Mouse (Mus musculus) erythroid progenitor cell, adult 5-6 weeks (primary cell): ENCODE data around the gene Dusp6. TPM values are rescaled to one million over a fixed set of nuclear protein-coding genes. Genes with fewer than 3 reads are reported as not detected.

Experiments used
- ATAC-seq: replicated peaks from 2 replicates; pipeline ENCODE4 v1.8.0; 2016; ENCODE audit warnings: moderate number of reproducible peaks, mild to moderate bottlenecking, moderate TSS enrichment, inconsistent platforms; ENCODE audit not compliant: poor library complexity, low FRiP score, severe bottlenecking
- total RNA-seq, 2 experiments: library from RNA; stranded (forward) in 1 of 2; stranded (reverse) in 1 of 2; fragments of 150-400 nt in 1 of 2; fragments of 186-747, 209-891 nt in 1 of 2; gene quantifications; 2 replicates each; pipeline versions ENCODE4 v1.2.3 to v1.2.4; 2015 to 2017; ENCODE audit warnings: low replicate concordance in 2 of 2

The Dusp6 gene
- total RNA-seq, 2 experiments from 2014 or later, result 5.5 to 8.4 TPM

DNA sequence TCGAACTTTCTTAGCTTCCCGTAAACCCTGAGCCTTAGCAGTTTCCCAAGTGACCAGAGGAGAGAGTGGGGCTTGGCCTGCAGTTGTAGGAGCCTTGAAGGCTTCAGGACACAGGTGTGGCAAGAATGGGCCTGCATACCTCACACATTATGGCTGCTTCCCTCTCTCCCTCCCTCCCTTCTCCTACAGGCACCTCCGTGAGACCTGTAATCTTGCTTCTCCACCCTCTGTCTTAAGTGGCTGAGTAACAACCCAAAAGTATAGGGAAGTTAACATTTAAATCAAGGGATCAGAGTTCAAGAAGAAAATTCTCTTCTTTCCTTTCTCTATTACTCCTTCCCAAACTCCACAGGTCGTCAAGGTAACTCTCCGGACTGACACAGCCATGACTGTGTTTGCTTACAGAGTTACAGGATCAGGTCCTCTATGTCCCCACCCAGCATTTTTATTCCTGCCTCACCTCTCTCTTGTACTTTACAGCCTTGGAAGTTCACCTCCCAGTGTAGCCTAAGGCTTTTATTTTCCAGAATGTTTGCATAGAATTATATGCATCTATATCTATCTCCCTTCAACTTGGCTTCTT is 19.0 kb upstream of the Dusp6 start:
- no peak for ATAC-seq

DNA sequence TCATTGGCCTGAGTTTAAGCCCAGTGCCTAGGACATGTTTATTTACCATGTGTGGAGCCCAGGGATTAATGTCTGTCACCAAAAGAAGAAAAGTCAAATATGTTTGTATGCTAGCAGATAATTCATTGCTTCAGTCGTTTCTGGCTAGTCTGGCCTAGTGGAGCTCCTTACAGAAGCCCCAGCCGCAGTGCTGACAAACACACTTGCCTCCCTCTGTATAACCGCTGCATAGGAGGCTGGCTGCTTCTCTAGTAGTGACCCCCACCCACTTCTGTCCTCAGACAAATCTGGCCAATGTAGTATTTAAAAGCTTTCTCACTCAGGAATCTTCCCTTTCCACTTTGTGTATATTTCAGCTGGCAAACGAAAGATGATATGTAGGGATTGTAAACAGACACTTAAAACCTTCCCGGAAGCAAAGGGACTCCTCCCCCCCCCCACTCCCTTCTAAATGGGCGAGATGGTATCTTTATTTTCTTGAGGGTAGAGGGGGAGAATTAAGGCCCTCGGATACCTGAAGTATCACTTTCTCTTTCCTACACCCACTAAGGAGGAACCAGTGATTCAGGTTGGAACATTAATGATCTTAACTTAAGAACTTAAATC is 18.3 kb upstream of the Dusp6 start:
- no peak for ATAC-seq

DNA sequence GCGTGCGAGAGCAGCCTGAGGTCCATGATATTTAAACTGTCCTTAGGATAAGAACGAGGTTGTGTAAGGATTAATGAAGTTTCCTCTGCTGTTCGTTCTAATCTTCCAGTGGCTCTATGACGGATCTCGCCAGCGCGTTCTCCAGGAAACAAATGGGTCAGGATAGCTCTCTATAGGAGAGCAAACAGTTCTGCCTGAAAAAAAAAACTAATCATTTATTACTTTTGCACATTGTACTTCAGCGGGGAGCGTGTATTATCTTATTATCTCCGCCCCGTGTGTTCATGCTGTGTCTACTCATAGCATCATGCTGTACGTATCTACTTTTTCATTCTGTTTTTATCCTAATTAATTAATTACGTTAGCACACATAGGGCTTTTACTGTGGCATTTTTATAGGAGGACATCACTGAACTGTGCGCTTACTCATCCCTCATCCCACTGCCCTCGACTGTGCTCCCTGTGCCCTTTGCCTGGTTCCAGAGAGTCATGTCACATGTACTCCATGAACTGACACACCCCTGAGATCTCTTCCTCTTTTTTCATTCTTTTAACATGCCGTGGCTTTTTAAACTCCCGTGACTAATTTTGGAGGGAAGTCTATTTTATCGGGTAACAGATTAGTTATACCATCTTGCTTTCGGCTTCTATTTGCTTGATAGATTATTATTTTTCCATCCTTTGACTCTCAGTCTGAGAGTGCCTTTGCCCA is 16.1 kb upstream of the Dusp6 start:
- ATAC-seq, result no peak

DNA sequence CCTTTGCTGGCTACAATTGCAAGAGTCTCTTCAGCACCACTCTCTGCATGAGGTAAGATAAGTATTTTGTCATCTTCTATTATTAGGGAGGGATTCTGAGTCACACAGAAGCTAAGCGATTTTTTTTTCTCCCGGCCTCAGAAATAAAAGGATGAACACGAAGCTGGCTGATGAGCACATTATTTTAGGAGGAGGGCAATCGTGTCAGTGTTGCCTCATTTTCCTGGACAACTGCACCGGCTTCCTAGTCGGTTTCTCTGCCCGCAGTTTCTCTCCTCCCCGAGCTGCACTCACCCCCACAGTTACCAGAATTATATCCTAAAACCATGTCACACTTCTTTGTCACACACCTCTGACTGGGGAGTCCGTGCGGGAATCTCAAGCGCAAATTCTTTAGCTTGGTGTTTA is 12.2 kb upstream of the Dusp6 start:
- ATAC-seq, result no peak

DNA sequence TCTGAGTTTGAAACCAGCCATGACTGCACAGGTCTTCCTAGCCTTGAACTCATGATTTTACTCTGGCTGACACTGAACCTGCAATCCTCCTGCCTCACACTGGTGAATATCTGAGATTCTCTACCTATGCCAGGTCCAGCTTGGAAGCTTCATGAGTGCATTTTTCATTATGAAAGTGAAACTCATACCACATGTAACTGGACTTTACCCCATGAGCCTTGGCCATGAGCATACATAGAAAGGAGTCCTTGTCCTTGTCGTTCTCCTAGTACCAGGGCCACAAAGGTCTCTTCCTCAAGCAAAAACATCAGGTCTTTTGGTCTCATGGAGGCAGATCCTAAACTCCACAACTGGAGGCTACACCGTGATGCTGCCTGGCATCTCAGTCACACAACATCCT is 9.6 kb upstream of the Dusp6 start:
- ATAC-seq, result no peak

DNA sequence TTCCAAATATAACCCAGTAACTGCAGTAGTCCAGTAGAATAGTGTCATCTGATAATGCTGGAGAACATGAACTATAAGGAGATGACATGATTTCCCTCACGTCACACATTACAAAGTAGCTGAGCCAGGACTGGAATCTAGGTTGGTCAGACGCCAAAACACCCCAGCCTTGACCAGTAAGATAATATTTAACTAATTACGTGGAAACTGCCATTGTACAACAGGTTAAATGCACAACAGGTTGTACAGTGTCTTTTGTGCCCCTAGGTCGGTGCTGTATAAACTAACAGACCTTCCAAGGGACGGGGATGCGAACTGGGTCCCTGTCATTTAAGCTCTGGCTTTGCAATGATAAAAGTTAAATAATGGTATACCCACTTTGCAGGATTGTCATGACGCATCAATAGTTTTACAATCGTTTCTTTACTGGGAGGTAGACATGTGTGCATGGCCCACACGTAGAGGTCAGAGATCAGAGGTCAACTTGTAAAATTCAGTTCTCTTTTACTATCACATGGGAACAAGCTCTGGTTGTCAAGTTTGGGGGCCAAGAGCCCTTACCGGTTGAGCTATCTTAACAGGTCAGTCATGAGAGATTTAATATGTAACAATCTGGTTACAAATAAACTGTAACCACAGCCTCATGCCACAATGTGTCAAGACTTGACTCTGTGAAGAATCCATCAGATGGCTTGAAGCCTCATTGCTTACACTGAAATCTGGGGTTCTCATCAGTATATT is 7.0 kb upstream of the Dusp6 start:
- ATAC-seq, result no peak

DNA sequence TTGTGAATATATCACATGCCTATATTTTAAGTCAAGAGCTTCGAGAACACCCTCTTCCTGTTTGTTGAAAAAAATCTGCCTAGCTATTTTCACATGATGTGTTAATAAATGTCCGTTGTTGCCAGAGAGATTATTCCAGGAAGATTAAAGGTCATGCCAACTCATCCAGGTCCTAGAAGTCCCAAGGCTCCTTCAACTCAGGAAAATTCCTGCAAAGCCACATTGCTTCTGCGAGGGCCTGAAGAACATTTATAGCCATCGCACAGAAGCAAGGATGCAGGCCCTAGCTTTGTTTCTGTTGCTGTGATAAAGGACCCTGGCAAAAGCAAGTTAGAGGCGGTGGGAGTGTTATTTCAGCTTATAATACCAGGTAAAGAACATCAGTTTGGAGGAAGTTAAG is 5.5 kb upstream of the Dusp6 start:
- no peak for ATAC-seq

DNA sequence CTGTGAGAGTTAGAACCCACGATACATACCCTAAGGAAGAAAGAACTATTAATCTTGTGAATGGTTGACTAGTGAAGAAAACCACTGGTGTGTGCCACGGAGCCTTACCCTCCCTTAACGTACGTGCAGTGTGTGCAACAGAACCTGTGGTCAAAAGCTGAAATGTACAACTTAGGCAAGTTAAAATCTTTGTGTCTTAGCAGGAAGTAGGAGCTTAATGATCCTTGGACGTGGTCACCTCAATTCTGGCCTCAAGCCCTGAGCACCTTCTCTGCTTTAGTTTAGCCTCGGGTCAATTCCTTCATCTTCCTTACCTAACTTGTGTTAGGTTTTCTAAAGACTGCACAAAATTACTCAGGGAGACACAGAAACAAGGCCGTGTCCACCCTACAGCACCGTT is 3.2 kb upstream of the Dusp6 start:
- ATAC-seq, result no peak

DNA sequence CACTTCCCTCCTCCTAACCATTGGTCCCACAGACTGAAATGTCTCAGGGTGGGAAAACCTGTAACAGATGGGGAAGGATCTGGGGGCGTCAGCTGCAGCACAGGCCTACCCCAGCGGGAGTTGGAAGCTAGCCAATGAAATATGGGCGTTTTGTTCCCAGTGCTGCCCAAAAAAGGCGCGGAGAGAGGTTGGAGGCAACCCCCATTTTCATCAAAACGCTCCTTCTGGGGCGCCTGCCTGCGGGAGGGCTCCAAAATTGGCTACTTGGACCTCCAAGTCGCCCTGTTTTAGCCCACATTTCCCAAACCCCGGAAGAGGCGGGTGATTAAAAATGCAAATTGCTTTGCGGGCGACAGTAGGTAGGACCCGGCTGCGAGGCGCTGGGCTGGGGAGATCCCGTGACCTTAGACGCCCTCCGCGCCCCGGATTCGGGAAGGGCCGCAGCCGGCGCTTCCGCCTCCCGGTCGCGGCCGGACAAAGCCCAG is 1.8 kb upstream of the Dusp6 start:
- ATAC-seq, result no peak

DNA sequence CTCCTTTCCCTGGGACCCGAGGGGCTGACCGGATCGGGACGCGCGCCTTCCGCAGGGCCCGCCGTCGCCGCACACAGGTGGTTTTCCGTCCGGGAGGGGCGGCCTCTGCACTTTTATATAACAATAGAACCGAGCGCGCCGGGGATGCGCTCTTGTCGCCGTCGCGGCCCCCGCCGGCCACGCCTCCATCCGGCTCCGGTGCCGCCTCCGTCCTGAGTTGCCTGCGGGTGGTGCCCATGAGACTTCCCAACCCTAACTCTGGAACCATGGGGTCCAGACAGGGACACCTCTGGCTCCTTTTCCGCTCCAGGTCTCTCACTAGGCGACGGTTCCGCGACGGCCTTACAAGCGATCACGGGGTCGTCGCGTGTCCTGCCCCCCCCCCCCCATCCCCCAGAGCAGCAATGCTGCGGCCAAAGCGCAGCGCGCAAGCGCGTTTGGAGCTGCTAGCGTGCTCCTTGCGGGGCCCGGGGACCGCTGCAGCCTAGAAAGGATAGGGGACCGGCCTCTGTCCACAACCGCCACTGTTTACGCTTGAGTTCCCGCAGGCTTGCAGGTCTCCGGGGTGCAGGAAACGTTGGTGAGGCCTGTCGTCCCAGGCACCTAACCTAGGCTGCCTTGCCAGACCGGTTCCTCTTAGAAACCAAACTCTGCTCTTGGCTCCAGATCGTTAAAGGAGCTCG is 1.3 kb upstream of the Dusp6 start:
- ATAC-seq, result no peak

DNA sequence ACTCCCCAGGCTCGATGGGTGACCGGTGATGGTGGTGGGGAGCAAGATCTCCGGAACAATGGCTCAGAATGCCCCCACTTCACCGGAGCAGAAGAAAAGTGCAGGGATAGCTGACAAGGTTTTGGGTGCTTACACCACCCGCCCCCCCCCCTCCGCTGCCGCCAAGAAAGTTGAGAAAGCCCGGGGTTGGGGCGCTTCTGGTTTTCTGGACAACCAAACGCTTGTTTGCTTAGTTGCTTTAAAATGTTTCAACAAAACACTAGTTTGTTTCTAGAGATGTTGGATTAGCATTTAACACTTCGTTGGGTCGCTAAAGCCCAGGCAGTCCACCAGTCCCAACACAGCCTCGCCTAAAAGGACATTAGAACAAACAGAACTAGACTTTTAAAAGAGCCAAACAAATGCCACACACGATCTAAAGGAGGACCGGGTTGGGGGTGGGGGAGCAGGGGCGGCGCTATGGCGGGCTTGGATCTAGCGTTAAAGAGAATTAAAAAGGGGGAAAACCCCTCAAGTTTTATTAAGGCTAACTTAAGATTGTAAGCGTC is 638 bp upstream of the Dusp6 start:
- ATAC-seq, result no peak

DNA sequence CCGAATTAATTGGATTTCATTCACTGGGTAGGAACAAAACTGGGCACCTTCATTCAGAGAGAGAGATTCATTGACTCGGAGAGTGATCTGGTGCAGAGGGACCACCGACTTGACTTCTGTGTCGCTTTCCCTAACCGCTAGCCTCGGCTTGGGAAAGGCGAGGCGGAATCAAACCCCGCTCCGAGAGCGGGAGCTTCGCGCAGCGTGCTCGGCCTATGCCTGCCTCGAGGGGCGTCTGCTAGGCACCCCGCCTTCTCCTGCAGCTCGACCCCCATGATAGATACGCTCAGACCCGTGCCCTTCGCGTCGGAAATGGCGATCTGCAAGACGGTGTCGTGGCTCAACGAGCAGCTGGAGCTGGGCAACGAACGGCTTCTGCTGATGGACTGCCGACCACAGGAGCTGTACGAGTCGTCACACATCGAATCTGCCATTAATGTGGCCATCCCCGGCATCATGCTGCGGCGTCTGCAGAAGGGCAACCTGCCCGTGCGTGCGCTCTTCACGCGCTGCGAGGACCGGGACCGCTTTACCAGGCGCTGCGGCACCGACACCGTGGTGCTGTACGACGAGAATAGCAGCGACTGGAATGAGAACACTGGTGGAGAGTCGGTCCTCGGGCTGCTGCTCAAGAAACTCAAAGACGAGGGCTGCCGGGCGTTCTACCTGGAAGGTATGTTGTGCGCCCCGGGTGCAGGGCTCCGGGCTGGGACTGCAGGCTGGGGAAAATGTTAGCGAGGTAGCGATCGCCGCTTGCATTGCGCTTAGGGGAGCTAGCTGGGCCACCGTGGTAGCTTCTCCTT is 589 bp downstream of the Dusp6 start:
- ATAC-seq, result no peak

DNA sequence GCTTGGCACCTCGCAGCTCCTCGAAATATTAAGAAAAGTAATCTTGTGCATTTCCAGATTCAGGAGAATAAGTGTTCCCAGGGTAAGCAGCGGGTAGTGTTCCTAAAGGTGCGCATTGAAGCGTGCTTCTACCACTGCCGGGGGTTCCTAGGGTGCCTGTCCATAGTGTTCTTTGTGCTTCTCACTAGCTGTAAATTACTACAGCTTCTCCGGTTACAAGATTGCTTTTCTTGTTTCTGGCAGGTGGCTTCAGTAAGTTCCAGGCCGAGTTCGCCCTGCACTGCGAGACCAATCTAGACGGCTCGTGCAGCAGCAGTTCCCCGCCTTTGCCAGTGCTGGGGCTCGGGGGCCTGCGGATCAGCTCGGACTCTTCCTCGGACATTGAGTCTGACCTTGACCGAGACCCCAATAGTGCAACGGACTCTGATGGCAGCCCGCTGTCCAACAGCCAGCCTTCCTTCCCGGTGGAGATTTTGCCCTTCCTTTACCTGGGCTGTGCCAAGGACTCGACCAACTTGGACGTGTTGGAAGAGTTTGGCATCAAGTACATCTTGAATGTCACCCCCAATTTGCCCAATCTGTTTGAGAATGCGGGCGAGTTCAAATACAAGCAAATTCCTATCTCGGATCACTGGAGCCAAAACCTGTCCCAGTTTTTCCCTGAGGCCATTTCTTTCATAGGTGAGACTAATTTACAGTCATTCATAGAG is 1.4 kb downstream of the Dusp6 start:
- no peak for ATAC-seq

DNA sequence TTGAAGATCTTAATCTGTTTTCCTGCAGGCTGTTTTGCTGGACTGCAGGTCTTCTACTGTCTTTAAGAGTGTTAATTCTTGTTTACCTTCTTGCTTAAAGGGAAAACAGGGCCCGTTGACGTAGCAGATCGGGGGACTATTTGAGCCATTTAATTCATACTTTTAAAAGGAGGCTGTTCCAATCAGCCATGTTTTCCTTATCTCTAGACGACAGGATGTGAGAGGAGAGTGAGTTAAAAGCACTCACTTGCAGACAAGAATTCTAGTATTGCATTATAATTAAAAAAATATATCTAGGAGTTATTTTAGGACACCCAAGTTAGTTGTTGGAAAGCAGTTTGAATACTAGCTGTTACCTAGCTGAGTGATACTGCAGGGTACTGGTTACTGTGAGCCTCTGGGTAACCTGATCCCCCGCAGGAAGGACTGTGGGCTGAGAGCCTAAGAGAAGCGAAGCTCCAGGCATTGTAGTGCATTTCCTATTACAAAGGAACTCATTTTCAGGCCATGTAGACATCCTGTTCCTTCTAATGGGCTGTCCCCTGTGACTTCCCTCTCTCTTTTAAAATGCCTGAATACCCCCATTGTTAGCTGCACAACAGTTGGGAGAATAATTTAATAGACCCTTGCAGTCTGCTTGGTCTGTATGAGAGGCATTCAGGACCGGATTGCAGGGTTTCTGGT is 2.1 kb downstream of the Dusp6 start:
- ATAC-seq, result no peak

DNA sequence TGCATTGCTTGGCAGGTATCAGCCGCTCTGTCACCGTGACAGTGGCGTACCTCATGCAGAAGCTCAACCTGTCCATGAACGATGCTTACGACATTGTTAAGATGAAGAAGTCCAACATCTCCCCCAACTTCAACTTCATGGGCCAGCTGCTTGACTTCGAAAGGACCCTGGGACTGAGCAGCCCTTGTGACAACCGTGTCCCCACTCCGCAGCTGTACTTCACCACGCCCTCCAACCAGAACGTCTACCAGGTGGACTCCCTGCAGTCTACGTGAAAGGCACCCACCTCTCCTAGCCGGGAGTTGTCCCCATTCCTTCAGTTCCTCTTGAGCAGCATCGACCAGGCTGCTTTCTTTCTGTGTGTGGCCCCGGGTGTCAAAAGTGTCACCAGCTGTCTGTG is 3.0 kb downstream of the Dusp6 start:
- no peak for ATAC-seq

DNA sequence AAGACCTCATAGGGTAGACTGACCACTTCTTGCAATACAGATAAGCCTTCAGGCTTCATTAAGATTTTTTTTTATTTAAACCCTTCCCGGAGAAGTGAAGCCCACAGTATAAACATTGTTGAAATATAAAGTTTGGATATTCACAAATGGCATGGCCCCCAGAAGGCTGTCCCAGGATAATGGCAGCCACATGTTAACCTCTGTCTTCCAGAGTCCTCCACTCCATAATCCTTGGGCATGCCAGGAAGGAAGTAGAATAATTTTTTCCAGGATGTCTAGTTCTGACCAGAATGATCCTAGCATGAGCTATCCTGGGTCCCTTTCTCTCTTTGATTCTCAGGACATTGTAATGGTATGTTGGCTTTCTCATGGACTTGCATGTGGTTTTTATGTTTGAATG is 4.6 kb downstream of the Dusp6 start:
- ATAC-seq, result no peak

DNA sequence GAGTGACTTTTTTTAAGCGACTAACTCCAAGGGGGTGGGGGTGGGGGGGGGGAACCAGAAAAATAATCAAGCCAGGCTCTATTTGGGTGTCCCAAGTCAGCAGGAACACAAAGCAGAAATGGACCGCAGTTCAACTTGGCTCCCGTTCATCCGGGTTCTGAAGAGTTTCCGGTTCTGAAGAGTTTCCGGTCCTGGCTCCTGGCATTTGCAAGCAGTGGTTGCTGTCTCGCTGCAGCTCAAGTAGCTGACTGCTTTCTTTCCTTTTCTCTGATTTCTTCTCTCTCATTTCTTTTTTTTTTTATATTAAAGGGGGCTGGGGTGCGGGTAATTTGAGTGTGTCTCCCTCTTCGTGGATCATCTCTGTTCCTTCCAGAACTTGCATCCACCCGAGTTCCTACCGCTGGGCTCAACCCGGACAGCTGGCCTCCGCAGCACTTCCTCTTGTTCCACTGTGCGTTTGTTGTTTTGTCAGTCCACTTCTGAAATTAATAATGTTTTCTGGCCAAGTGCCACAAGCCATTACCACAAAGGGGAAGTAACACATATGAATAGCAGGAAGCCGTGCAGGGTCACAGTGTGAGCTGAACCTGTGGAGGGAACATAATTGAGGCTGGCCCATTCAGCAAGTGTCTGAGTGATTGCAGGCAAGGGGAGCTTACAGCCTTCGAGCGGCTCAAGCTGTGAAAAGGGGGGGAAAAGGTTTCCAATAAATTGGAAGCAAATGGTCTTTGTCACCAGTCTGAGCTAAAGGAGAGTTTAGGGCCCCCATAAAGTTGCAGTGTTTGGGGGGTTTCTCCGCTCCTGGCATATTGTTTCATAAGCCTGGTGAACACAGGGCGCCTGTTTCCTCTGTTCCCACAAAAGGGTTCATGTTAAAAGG is 5.6 kb downstream of the Dusp6 start:
- ATAC-seq, result no peak
